Mouse (Mus musculus) spleen, adult 18-20 months (tissue): ENCODE data around the gene Nol4l.

Experiments used
- DNase-seq, 2 experiments: peaks; one replicate each; pipeline ENCODE4 v3.0.0; 2022; ENCODE audit warnings: mixed read lengths in 2 of 2

Gene Nol4l

DNA sequence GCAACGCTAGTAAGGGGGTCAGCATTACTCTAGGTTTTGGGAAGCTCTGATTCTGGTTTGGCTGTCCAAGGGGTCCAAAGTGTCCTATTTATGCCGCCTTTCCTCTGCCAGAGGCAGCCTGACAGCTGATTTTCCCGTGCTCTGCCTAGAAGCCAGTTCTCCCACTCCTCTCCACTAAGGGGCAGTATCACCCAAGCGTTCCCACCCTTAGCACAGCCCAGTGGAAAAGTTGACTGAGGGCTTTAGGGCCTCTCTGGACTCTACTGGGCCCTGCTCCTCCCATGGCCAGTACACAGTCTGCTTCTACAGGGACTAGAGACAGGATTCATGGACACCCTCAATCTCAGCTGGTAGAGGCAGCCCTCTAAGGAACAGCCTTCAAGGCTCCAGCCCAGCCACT lies 51.2 kb downstream of the Nol4l start:
- peak in 1 of 2 experiments; percentile 59 for DNase-seq

GRCm38 (mm10) chr2:153475114-153476112 lies 54.4 kb downstream of the Nol4l start:
- no peak for DNase-seq

DNA sequence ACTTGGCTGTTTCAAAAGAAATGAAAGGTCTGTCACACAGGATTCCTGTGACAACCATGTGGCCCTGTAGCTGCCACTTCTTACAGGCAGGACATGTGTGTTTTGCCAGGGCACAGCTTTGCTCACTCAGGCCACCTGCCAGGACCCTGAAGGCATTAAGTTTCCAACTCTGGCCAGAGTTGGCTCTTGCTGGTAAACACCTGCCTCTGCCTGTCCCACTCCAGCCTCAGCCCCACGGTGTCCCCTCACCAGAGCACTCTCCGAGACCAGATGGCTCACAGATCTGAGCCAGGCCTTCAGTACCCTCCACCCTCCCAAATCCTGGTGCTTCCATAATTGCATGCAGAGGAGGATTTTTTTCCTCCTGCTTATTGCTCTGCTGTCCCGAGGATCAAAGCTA lies 58.8 kb downstream of the Nol4l start:
- no peak for DNase-seq

GRCm38 (mm10) chr2:153469764-153470163 lies 60.0 kb downstream of the Nol4l start:
- no peak for DNase-seq

GRCm38 (mm10) chr2:153469317-153469716 lies 60.5 kb downstream of the Nol4l start:
- no peak for DNase-seq

- DNase-seq = no peak
Measured at GRCm38 (mm10) chr2:153467372-153467771, 62.4 kb downstream of the Nol4l start.

- DNase-seq = no peak
Measured at GRCm38 (mm10) chr2:153463257-153463656, 66.5 kb downstream of the Nol4l start.

- no peak for DNase-seq
Measured at GRCm38 (mm10) chr2:153458022-153458441, 71.7 kb downstream of the Nol4l start.

GRCm38 (mm10) chr2:153457467-153457866 lies 72.3 kb downstream of the Nol4l start:
- DNase-seq = no peak

DNA sequence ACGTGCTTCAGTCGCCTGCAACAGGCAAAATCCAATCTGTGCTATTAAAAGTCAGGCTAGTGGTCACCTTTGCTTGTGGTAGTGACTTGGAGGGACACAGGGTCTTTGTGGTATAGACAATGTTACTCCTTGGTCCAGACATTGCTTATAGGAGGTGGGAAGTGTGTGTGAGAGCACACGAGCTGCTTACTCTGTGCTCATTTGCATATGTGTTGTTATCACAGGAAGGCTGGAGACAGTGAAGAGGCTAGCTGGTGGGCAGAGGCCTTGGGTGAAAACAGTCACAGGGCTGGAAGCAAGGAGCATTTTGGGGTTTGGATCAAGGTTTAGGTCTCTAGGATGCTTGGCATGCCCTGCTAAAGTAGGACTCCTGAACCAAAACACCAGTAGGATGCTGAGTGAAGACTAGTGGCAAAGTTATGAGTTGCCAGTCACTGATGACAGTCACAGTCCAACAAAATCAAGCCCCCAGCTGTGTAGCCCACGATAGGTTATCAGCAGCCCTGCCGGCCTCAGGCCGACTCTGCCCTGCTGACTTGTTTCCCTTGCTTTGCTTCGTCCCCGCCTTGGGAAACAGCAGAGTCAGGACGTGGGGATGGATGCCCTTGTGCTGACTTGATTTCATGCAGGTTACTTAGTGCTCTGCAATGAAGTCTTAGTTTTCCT lies 74.8 kb downstream of the Nol4l start:
- DNase-seq = no peak

DNA sequence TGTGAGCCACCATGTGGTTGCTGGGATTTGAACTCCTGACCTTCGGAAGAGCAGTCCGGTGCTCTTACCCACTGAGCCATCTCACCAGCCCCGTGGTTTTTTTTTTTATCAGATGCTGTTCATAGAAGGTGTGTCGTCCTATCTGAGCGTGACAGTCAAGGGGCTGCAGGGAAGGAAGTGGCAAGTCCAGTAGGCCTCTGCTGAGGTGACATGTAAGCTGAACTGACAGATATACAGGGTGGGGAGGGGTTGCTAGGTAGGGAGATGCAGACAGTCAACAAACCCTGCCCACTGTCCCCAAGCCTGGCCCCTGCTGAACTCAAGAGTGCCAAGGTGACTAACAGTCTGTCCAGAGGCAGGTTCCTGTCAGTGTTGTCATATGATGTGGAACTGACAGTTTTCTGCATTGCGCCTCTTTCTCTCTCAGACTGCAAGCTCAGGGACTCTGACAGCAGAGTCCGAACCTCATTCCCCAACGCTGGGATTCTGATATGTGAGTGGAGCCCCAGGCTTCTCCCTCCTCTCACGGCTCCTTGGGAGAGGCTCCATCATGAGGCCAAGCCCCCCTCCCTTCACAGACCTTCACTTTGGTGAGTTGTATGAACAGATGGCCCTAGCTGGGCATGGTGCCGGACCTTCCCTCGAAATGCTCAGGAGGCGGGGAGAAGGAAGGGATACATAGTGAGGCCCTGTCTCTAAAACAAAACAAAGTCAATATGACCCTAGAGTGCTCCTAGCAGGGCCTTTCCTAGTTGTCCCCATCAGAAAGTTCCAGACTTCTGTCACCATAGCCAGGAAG lies 75.6 kb downstream of the Nol4l start:
- DNase-seq = no peak

- no peak for DNase-seq
Measured at GRCm38 (mm10) chr2:153448519-153448918, 81.3 kb downstream of the Nol4l start.

- DNase-seq = no peak
Measured at GRCm38 (mm10) chr2:153447719-153448118, 82.1 kb downstream of the Nol4l start.

GRCm38 (mm10) chr2:153446476-153446875 lies 83.3 kb downstream of the Nol4l start:
- no peak for DNase-seq

DNA sequence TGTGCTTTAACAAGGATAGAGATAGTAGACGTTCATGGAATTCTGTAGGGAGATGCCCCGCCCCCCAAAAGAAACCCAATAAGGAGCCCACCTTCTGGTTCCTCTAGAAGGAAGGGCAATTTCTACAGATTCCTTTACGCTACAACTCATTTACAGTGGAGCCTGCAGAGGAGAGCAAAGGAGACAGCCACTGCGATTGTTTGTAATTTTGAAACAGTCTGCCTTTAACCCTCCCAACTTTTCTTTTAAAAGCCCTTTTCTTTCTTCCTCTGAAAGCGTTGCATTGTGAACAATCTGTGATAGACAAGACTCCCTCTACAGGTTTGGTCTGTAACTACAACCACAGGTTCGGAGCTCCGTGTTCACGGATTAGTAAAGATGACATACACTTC lies 83.8 kb downstream of the Nol4l start:
- DNase-seq = peak in 1 of 2 experiments; percentile 11

DNA sequence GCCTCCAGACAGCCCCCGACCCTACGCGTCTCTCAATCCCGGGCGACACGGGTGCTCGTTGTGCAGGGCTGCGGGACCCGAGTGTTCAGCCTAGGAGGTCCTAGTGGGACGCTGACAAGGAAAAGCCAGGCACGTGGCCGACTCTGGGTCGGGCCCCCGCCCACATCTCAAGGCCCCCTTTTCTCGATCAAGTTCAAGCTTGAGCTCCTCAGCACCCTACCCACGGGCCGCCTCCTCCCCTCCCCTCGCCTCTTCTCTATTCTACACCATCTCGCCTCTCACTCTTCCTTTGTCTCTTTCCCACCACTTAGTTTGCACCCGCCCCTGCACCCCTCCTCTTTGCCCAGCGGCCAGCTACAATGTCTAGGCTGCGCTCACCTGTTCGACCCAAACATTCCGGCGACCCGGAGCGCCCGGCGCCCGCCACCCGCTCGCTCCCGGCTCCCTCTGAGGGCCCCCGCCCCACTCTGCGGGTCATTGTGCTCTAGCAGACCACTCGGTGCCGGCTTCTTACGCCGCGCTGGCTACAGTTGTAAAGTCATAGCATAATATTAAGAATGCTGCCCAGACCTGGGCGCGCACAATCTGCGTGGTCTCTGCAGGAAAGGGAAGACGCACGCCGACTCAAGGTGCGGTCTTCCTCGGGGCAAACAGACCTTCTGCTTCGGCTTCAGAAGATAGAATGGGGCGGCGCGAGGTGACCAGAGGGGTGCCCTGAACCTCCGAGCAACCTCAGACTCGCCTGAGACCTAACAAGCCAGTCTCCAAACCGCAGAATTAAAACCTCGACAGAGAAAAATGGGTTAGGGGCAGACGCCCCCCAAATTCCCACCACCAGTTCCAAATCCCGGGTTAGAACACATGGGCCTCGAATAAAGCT lies 84.4 kb downstream of the Nol4l start:
- peak in 1 of 2 experiments; percentile 14 for DNase-seq

DNA sequence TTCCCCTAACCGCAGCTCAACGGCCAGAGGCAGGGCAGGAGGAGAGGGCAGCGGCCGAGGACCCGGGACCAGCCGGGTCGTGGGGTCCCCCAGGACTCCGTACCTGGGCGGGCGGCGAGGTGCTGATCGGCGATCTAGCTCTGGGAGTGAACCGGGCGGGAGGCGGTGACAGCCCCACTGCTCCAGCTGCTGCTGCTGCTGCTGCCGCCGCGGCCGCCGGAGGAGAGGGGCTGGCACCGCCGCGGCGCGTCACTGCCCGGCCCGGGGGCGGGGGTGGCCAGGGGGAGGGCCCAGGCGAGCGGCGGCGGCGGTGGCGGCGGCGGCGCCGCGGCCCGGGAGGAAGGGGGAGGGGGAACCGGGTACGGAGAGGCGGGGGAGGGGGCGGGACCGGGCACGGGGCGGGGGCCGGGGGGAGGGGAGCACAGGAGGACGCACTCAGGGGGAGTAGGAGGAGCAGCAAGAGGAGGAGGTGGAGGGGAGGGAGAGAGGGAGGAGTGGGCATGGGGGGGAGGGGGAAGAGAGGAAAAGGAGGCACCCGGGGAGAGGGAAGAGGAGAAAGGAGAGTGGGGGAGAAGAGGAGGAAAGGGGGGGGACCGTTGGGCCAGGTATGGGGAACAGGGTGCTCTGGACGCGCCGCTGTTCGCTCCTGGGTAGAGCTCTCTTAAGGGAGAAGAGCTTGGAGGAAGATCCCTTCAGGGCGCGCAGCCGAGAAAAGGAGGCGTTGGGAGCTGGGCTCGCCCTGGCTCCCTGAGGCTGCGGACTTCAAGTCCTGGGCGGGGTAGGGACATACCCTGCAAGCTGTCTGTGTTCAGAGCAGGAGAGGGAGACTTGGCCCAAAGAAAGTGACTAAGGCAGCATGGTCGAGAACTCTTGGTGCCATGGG lies 85.3 kb downstream of the Nol4l start:
- peak; percentile 21 to 46 for DNase-seq

DNA sequence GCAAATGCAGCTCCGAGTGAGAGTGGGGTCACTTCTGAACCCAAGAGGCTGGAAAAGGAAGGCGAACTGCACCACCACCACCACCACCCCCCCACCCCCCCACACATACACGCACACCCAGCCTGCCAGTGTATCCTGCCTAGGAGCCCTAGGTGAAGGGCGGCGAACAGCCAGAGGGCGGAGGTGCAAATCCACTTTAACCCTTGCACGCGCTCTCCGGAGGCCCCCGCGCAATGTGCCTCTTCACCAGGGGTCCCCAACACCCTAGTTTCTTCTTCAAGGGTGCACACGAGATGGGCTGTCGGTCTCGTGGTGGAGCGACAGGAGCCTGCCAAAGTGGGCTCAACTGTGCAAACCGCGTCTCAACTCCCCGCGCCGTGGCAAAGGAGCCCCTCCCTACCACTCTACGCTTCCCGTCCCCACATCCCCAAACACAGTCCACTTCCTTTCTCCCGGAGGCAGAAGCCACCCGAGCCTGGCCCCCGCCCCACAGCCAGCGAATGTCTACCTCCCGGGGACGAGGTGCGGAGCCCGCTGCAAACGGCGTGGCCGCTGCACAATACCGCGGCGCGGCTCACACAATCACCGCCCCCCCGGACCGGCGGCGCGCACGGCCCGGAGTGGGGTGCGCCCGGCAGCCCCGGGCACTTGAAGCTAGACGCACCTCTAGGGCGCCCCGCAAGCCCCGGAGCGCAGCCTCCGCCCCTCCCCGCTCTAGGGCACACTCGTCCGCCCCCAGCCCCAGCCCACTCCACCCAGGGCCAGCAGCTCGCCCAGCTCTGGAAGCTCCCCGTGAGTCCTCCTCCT lies 86.1 kb downstream of the Nol4l start:
- DNase-seq = peak in 1 of 2 experiments; percentile 15

DNA sequence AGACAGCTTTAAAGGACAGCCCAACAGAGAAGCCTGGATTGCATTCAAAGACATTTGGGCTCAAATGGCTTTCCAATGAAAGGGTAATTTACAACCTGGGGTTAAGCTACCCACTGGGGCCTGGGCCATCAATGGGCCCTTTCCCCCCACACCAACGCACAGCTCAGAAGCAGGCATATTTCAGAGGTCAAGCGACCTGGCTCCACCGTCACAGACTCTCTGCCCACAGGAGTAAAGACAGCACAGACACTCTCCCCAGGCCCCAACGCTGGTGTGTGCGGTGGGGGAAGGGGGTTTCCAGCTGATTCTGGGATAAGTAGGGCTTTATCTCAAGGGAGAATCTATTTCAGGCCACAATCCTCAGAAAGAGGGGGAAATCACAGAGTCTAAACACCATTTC lies 87.1 kb downstream of the Nol4l start:
- DNase-seq = no peak

GRCm38 (mm10) chr2:153441228-153441627 lies 88.5 kb downstream of the Nol4l start:
- no peak for DNase-seq
